Mouse (Mus musculus) CD8-positive naive resting alpha-beta T cell, adult 57 days (primary cell): Measurements from ENCODE around the gene Gm28510. TPM values are rescaled to one million over a fixed set of nuclear protein-coding genes. Genes with fewer than 3 reads are reported as not detected.

ENCODE experiments used
- total RNA-seq: library from RNA; stranded (reverse); gene quantifications from one replicate; pipeline ENCODE4 v1.2.4, GENCODE M21; 2023

Gene Gm28510
- total RNA-seq, result not detected

DNA sequence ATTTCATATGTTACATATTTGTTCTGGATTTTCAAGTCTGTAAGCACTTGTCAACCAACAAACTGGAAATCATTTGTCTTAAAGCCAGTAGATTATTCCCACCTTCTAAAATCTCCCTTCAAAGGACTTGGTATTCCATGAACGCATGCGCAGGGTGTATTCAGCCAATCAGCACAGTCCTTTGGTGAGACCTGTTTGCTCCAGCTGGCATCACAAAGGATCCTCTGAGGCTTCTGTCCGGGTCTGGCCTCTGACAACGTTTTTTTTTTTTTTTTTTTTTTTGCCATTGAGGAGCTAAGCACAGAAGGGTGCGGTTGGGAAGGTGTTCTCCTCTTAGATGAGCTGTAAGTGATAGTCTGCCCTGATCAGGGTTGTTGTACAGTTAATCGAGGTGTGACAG lies at the start of gene Gm28510:
Gene Gm28510 (plus strand): TSS at position 301 of the 400 bp plus-strand sequence.

Other genes starting within 250 kb of the Gm28510 start
- not detected for gene Gm20834, start 88.1 kb upstream of the Gm28510 start, total RNA-seq
- not detected for gene Gm20737, start 123.3 kb downstream of the Gm28510 start, total RNA-seq
- not detected for gene Gm21775, start 140.7 kb downstream of the Gm28510 start, total RNA-seq
- not detected for gene Gm21900, start 203.6 kb downstream of the Gm28510 start, total RNA-seq